Mouse (Mus musculus): ENCODE measurements around the gene Cabp1.
A peak's percentile ranks its signal among the peaks of the same experiment; 100 is the strongest.

Gene Cabp1

GRCm38 (mm10) chr5:115208601-115209000 is 14.4 kb upstream of the Cabp1 start:
- DNase-seq, result no peak

- DNase-seq, result no peak
Measured at GRCm38 (mm10) chr5:115207892-115208291, 13.7 kb upstream of the Cabp1 start.

- DNase-seq, result no peak
Measured at GRCm38 (mm10) chr5:115207244-115207643, 13.1 kb upstream of the Cabp1 start.

- DNase-seq, result peak; percentile 44
Measured at GRCm38 (mm10) chr5:115204562-115205311, 10.6 kb upstream of the Cabp1 start.

GRCm38 (mm10) chr5:115203735-115204561 is 9.8 kb upstream of the Cabp1 start:
- DNase-seq, result peak; percentile 37

- no peak for DNase-seq
Measured at GRCm38 (mm10) chr5:115194626-115195221, 543 bp upstream of the Cabp1 start.

- peak; percentile 84 for DNase-seq
Measured at GRCm38 (mm10) chr5:115193226-115193625, 955 bp downstream of the Cabp1 start.

- DNase-seq, result no peak
Measured at GRCm38 (mm10) chr5:115192828-115193195, 1.4 kb downstream of the Cabp1 start.

- no peak for DNase-seq
Measured at GRCm38 (mm10) chr5:115191880-115192827, 2.0 kb downstream of the Cabp1 start.

- DNase-seq, result no peak
Measured at GRCm38 (mm10) chr5:115190081-115190480, 4.1 kb downstream of the Cabp1 start.

GRCm38 (mm10) chr5:115188824-115189223 is 5.4 kb downstream of the Cabp1 start:
- DNase-seq, result peak; percentile 43

- peak; percentile 95 for DNase-seq
Measured at GRCm38 (mm10) chr5:115187188-115188131, 6.7 kb downstream of the Cabp1 start.

GRCm38 (mm10) chr5:115186371-115187073 is 7.7 kb downstream of the Cabp1 start:
- DNase-seq, result no peak

GRCm38 (mm10) chr5:115184726-115185125 is 9.5 kb downstream of the Cabp1 start:
- DNase-seq, result peak; percentile 53

- no peak for DNase-seq
Measured at GRCm38 (mm10) chr5:115183482-115183881, 10.7 kb downstream of the Cabp1 start.

GRCm38 (mm10) chr5:115182925-115183324 is 11.3 kb downstream of the Cabp1 start:
- DNase-seq, result no peak

- peak; percentile 82 for DNase-seq
Measured at GRCm38 (mm10) chr5:115181248-115181940, 12.8 kb downstream of the Cabp1 start.

- no peak for DNase-seq
Measured at GRCm38 (mm10) chr5:115179596-115179995, 14.6 kb downstream of the Cabp1 start.

GRCm38 (mm10) chr5:115177866-115178265 is 16.3 kb downstream of the Cabp1 start:
- no peak for DNase-seq

GRCm38 (mm10) chr5:115174554-115174953 is 19.6 kb downstream of the Cabp1 start:
- DNase-seq, result no peak

Measured in kidney, postnatal 14 days (tissue).